Mouse (Mus musculus) embryonic facial prominence, embryonic 13.5 days (tissue): Measurements from ENCODE around the gene Map3k4. TPM values are rescaled to one million over a fixed set of nuclear protein-coding genes. Genes with fewer than 3 reads are reported as not detected.

Source experiments
- ATAC-seq: fragments of 200-750 bp; cut with Nextera tagmentation; 2 replicates; pipeline ENCODE4 v1.8.0; 2017; ENCODE audit warnings: low read depth; ENCODE audit not compliant: insufficient number of reproducible peaks, insufficient read depth, low FRiP score, low TSS enrichment
- H3K27ac ChIP-seq: fragments of 300-500 bp; sonication (generic); 2 replicates; pipeline ENCODE4 v1.5.1; 2015; ENCODE audit warnings: moderate library complexity, mild to moderate bottlenecking, inconsistent platforms
- H3K27me3 ChIP-seq: fragments of 300-500 bp; sonication (generic); 2 replicates; pipeline ENCODE4 v1.6.1; 2015; ENCODE audit warnings: mild to moderate bottlenecking, inconsistent platforms
- H3K36me3 ChIP-seq: fragments of 300-500 bp; sonication (generic); 2 replicates; pipeline ENCODE4 v1.6.1; 2015; ENCODE audit warnings: mild to moderate bottlenecking, inconsistent platforms
- H3K4me1 ChIP-seq: fragments of 300-500 bp; sonication (generic); 2 replicates; pipeline ENCODE4 v1.6.1; 2015; ENCODE audit warnings: inconsistent platforms
- H3K4me2 ChIP-seq: fragments of 300-500 bp; sonication (generic); 2 replicates; pipeline ENCODE4 v1.6.1; 2015; ENCODE audit warnings: moderate library complexity, mild to moderate bottlenecking, inconsistent platforms
- H3K4me3 ChIP-seq: fragments of 300-500 bp; sonication (generic); 2 replicates; pipeline ENCODE4 v1.5.1; 2015; ENCODE audit warnings: mild to moderate bottlenecking, inconsistent platforms
- H3K9ac ChIP-seq: fragments of 300-500 bp; sonication (generic); 2 replicates; pipeline ENCODE4 v1.6.1; 2015; ENCODE audit warnings: mild to moderate bottlenecking, inconsistent platforms
- H3K9me3 ChIP-seq: fragments of 300-500 bp; sonication (generic); 2 replicates; pipeline ENCODE4 v1.6.1; 2016; ENCODE audit warnings: inconsistent platforms
- WGBS: fragments of 180-500 bp; shearing (Covaris S2); methylation state at CpG from one replicate; pipeline ENCODE4 v1.1.7; 2015; ENCODE audit warnings: mixed read lengths; 5-methylcytosine and 5-hydroxymethylcytosine counted together
- polyA plus RNA-seq: library from polyadenylated mRNA; unstranded; fragments of >200 nt; fragmentation: Nextera tagmentation; extraction: Ambion mirVana; gene quantifications from 2 replicates; pipeline ENCODE4 v1.2.1, GENCODE M21; 2015

Gene Map3k4
- polyA plus RNA-seq, 1 experiment from 2014 or later, result 50.4 TPM

DNA sequence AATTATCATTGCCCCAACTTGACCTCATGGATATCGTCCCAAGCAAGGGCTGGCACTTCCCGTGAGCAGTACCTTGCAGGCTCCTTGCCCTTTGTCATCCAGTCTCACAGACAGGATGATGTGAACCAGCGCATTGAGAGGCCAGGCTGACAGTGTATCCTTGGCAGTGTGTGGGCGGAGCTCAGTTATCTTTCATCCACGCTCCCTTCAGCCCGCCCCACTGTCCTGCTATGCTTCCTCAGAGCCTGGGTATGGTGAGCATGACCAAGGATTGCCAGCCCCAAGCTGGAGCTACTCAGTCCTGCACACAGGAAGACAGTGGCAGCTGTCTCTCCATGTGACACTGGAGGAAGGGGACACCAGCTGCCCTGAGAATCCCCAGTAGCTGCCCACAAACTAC is 102.4 kb downstream of the Map3k4 start:
- Histone ChIP-seq H3K27ac (no peak overlapping the region), H3K4me3 (no peak overlapping the region), H3K4me2 (no peak overlapping the region), H3K36me3 (peaks cover 91% of the 10 kb centered on the region), H3K4me1 (peaks cover 10% of the 10 kb centered on the region; the same call in 1 of the 2 replicates), H3K9me3 (no peaks in the 10 kb centered on the region), H3K9ac (no peak overlapping the region), H3K27me3 (no peaks in the 10 kb centered on the region)
- WGBS, result 74% methylated on average over 6 of the region's 6 CpGs
- ATAC-seq, result no peak

DNA sequence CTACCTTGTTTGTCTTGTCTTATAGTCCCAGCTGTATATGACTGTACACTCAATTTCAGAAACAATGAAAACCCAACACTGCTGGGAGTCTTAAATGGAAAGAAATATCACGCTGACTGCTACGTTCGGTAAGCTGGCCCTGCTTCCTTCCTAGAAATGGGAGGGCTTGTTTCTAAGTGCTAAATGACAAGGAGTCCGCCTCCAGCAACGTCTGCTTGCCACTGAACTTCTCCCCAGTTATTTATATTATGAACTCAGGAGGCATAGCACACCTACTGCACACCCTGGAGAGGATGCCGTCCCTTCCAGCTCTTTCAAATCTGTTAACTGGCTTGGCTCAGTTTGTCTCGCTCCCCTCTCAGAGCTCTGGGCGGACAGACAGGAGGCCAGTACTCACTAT is 105.2 kb downstream of the Map3k4 start:
- WGBS, result 89% methylated on average over 8 of the region's 8 CpGs
- Histone ChIP-seq H3K4me2 (no peak overlapping the region), H3K27ac (no peak overlapping the region), H3K4me1 (peaks cover 10% of the 10 kb centered on the region), H3K9me3 (no peaks in the 10 kb centered on the region), H3K36me3 (peaks cover 78% of the 10 kb centered on the region), H3K9ac (no peak overlapping the region), H3K27me3 (no peaks in the 10 kb centered on the region), H3K4me3 (no peak overlapping the region)
- ATAC-seq, result no peak

DNA sequence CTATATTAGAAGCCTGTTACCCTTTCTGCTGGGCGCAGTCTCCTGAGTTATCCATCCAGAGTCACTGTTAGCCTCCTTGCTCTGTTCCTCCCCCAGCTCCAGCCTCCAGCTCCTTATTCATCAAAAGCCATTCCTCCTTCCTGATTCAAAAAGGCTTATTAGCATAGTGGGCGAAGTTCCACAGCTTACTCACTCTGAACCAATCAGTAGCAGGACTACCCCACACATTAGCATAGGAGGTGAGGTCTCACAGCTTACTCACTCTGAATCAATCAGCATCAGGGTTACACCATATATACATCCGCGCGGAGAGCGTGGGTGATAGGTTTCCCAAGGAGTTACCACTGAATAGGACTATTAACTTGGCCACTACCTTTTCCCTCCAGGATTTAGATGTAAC is 106.3 kb downstream of the Map3k4 start:
- peaks cover 17% of the 10 kb centered on the region for H3K4me1 ChIP-seq
- H3K4me2 ChIP-seq, result no peak overlapping the region
- H3K27me3 ChIP-seq, result no peaks in the 10 kb centered on the region
- no peaks in the 10 kb centered on the region for H3K9me3 ChIP-seq
- 89% methylated on average over 6 of the region's 6 CpGs for WGBS
- no peak for ATAC-seq
- H3K27ac ChIP-seq, result no peak overlapping the region
- no peak overlapping the region for H3K4me3 ChIP-seq
- H3K9ac ChIP-seq, result no peak overlapping the region
- H3K36me3 ChIP-seq, result peaks cover 67% of the 10 kb centered on the region

DNA sequence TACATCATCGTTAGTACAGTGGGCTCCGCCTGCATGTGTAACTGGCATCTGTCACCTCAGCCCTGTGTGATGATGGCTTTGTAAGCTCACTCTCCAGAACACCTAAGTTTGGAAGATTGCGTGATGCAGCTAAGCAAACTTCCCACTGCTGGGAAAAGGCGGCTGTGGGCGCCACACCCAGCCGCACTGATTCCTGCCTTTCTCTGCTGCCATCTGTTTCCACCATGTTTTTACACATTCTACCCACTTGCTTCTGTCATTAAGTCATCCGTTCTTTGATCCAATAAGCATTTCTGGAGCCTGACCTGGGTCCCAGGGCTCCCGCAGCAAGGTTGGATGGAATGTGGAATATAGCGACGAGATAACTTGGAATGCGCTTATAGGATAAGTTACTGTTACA is 106.7 kb downstream of the Map3k4 start:
- H3K4me1 ChIP-seq, result peaks cover 22% of the 10 kb centered on the region
- no peak for ATAC-seq
- H3K9me3 ChIP-seq, result no peaks in the 10 kb centered on the region
- no peak overlapping the region for H3K4me3 ChIP-seq
- no peaks in the 10 kb centered on the region for H3K27me3 ChIP-seq
- H3K9ac ChIP-seq, result no peak overlapping the region
- 93% methylated on average over 11 of the region's 11 CpGs for WGBS
- H3K36me3 ChIP-seq, result peaks cover 62% of the 10 kb centered on the region
- H3K27ac ChIP-seq, result no peak overlapping the region
- no peak overlapping the region for H3K4me2 ChIP-seq

DNA sequence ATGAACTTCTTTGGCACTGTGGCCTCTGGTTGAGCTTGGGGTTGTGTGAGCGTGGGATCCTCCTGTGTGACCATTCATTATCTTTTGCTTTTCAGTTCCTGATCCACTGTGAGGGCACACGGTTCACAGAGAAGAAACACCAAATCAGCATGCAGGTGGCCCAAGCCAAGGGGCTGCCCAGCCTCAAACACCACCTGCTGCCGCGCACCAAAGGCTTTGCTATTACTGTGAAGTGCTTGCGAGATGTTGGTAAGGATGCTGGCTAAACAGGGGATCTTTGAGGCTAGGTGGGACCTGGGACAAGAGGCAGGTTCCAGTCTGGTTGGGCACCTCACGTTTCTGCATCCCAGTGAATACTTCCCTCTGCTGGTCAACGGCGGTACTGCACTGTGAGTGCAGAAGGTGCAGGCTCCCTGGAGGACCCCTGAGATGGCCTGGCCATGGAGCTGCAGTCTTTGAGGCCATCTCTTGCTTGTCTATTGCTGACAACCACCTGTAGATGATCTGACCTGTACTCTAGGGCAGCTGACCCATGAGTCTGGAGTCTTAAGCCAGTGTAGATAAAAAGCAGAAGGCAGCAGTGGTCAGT is 108.0 kb downstream of the Map3k4 start:
- Histone ChIP-seq H3K27me3 (no peaks in the 10 kb centered on the region), H3K4me3 (no peak overlapping the region), H3K4me2 (no peak overlapping the region), H3K36me3 (peaks cover 50% of the 10 kb centered on the region), H3K9ac (no peak overlapping the region), H3K27ac (no peak overlapping the region), H3K4me1 (peaks cover 34% of the 10 kb centered on the region), H3K9me3 (no peaks in the 10 kb centered on the region)
- ATAC-seq, result no peak
- whole genome bisulfite sequencing, result 35% methylated on average over 8 of the region's 8 CpGs

DNA sequence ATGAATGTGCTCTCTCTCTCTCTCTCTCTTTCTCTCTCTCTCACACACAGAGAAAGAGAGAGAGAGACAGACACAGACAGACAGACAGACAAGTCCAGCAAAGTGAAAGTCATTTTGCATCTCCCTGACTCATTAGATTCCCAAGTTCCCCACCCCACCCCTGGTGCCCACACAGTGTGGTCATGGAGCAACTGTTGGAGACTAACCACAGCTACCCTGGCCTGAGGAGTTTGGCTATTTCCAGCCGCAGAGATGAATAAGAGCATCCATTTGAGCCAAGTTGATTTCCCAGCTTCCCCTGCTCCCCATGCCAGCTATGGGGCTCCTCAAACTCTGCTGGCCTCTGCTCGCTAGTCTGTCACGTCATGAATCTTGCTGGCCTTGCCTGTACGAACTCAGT is 109.1 kb downstream of the Map3k4 start:
- no peak overlapping the region for H3K4me3 ChIP-seq
- H3K36me3 ChIP-seq, result peaks cover 38% of the 10 kb centered on the region
- peaks cover 46% of the 10 kb centered on the region for H3K4me1 ChIP-seq
- no peak overlapping the region for H3K9ac ChIP-seq
- no peaks in the 10 kb centered on the region for H3K27me3 ChIP-seq
- no peaks in the 10 kb centered on the region for H3K9me3 ChIP-seq
- no peak overlapping the region for H3K27ac ChIP-seq
- H3K4me2 ChIP-seq, result no peak overlapping the region
- 85% methylated on average over 4 of the region's 4 CpGs for WGBS
- ATAC-seq, result no peak

DNA sequence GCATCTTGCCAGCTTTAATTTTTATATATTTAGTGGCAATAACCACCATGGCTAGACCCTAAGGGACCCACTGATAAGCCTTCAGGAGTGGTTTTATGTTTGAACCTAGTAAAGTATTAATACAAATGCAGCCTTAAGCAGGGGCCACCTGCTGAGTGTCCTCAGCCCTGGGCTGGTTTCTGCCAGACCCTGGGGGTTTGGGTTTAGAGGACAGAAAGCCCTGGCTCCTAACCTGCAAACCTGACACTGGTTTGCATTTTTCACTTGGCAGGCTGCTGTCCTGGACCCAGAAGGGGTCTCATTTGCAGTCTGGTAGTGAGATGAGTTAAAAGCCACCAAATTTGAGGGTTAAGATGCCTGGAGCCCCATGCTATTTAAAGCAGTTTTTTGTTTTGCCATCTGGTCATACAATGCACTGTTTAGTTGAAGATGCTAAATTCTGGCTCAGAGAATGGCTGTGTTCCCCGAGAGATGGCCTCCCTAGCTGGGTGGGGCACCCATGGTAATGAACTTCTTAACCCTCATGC is 111.5 kb downstream of the Map3k4 start:
- H3K9ac ChIP-seq, result no peak overlapping the region
- no peaks in the 10 kb centered on the region for H3K9me3 ChIP-seq
- H3K4me1 ChIP-seq, result peaks cover 66% of the 10 kb centered on the region
- peaks cover 19% of the 10 kb centered on the region for H3K36me3 ChIP-seq
- H3K27me3 ChIP-seq, result no peaks in the 10 kb centered on the region
- ATAC-seq, result no peak
- no peak overlapping the region for H3K4me2 ChIP-seq
- WGBS, result 20% methylated on average over 1 of the region's 1 CpGs
- no peak overlapping the region for H3K4me3 ChIP-seq
- peak overlapping the region; percentile 4; the same call in 1 of the 2 replicates for H3K27ac ChIP-seq

DNA sequence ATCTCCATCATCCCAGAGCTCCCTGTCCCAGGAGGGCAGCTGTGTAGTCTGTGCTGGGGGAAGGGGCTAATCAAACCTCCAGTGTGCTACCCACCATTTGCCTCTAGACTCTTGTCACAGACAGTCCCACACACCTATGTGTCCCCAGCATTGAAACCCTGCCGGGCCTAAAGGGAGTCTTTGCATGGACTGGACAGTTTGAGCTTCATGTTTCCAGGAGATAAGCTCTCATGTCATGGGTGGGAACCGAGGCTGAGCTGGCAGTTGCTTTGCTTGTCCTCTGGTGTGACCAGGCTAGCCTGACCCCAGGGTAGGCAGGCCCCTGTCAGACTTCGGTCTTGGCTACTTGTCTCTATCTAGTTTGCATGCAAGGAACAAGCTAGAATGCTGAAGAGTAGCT is 112.3 kb downstream of the Map3k4 start:
- Histone ChIP-seq H3K4me3 (no peak overlapping the region), H3K27ac (peak overlapping the region; percentile 90), H3K9ac (no peak overlapping the region), H3K4me2 (peak overlapping the region; percentile 39), H3K27me3 (no peaks in the 10 kb centered on the region), H3K4me1 (peaks cover 72% of the 10 kb centered on the region), H3K9me3 (no peaks in the 10 kb centered on the region), H3K36me3 (peaks cover 12% of the 10 kb centered on the region)
- WGBS, result 35% methylated on average over 3 of the region's 3 CpGs
- no peak for ATAC-seq

DNA sequence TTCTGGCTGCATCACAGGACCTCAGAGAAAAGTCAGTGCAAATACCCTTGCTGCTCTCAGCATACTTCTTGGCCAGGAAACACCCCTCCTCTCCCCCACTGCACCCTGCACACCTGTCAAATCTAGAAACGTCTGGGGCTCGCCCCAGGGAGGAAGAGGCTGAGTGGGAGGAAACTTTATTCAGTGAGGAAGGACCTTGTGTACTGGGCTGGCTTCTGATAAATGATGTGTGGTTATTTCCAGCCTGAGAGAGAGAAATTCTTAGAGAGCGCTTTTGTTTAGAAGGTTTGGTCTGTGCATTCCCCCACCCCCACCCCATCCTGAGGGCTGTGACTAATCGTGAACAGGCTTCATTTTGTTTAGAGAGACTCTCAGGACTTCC is 112.9 kb downstream of the Map3k4 start:
- H3K9me3 ChIP-seq, result no peaks in the 10 kb centered on the region
- WGBS, result 13% methylated on average over 4 of the region's 4 CpGs
- H3K36me3 ChIP-seq, result 0 out of 2 replicates have a peak, but pooled peaks cover 7% of the 10 kb centered on the region
- peak overlapping the region; percentile 39 for H3K4me2 ChIP-seq
- H3K4me1 ChIP-seq, result peaks cover 76% of the 10 kb centered on the region
- 0 out of 2 replicates have a peak, but pooled peaks have one; percentile 23 for ATAC-seq
- no peak overlapping the region for H3K4me3 ChIP-seq
- H3K27ac ChIP-seq, result peak overlapping the region; percentile 90
- H3K27me3 ChIP-seq, result no peaks in the 10 kb centered on the region
- no peak overlapping the region for H3K9ac ChIP-seq

DNA sequence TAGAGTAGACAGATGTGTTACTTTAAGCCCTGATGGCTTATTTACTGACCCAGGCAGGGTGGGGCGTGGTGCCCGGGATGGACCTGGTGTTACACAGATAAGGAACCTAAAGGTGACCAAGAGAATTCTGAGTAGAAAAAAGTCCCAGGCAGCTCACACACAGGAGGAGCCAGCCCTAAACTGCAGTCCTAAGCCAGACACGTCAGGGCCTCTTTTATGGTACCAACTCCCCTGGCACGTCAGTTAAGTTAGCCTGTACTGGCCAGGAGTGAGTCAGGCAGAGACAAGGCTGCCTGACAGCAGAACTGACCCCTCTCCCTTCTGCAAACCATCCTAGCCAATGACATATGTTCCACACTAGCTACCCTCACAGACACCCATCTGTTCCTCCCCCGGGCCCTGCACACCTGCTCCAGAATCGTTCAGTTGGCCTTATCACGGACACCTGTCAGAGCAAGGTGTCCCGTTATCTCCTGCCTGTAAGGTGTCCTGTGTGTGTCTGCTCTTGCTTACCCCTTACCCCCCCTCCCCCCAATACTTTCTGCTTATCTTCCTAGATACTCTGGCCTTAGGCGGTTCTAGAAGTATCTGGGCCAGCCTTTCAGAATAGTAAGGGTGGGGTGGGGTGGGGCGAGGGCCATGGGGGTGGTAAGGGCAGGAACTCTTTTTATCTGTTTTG is 113.4 kb downstream of the Map3k4 start:
- H3K9ac ChIP-seq, result peak overlapping the region; percentile 36
- no peaks in the 10 kb centered on the region for H3K27me3 ChIP-seq
- ATAC-seq, result no peak
- peak overlapping the region; percentile 39 for H3K4me2 ChIP-seq
- 0 out of 2 replicates have a peak, but pooled peaks cover 2% of the 10 kb centered on the region for H3K36me3 ChIP-seq
- H3K27ac ChIP-seq, result peak overlapping the region; percentile 90
- 50% methylated on average over 10 of the region's 10 CpGs for WGBS
- peaks cover 78% of the 10 kb centered on the region for H3K4me1 ChIP-seq
- H3K9me3 ChIP-seq, result no peaks in the 10 kb centered on the region
- H3K4me3 ChIP-seq, result no peak overlapping the region

DNA sequence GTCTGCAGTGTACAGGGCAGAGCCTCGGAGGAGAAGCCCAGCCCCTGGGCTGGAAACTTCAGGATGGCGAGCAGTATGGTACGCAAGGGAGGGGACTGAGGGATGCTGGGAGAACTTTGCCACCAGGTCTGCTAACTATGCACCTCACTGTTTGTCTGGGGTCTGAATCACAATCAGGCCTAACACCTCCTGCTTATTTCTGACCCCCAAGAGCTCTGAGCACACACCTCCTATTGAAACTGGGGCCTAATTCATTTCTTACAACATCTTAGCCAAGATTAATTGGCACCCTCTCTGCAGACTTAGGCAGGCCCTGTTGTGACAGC is 113.9 kb downstream of the Map3k4 start:
- no peak overlapping the region for H3K4me3 ChIP-seq
- H3K4me2 ChIP-seq, result no peak overlapping the region
- H3K27me3 ChIP-seq, result no peaks in the 10 kb centered on the region
- 79% methylated on average over 3 of the region's 3 CpGs for WGBS
- no peaks in the 10 kb centered on the region for H3K36me3 ChIP-seq
- peaks cover 82% of the 10 kb centered on the region for H3K4me1 ChIP-seq
- peak overlapping the region; percentile 90 for H3K27ac ChIP-seq
- ATAC-seq, result no peak
- peak overlapping the region; percentile 36 for H3K9ac ChIP-seq
- H3K9me3 ChIP-seq, result no peaks in the 10 kb centered on the region

DNA sequence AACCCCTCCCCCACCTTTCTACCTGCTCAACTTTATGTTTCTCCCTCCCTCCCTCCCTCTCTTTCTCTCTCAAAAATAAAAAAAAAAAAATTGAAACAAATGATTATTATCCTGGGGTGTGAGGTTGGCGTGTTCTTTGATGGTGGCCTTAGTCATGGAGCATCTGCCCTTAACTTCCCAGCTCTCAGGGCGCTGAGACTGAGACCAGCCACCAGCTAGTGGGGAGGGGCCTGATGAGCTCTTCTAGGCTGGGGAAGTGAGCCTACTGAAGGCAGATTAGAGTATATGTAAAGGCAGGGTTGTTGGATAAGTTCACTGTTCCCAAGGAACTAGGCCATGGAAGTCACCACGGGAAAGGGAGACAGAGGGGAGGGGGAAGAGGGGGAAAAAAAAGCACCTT is 114.3 kb downstream of the Map3k4 start:
- Histone ChIP-seq H3K4me3 (no peak overlapping the region), H3K4me2 (no peak overlapping the region), H3K27me3 (no peaks in the 10 kb centered on the region), H3K9me3 (no peaks in the 10 kb centered on the region), H3K4me1 (peaks cover 83% of the 10 kb centered on the region), H3K36me3 (no peaks in the 10 kb centered on the region), H3K27ac (peak overlapping the region; percentile 90; the same call in 1 of the 2 replicates), H3K9ac (no peak overlapping the region)
- no peak for ATAC-seq
- 74% methylated on average over 3 of the region's 3 CpGs for WGBS
